Mouse (Mus musculus) urinary bladder, adult 18-20 months (tissue): ENCODE data around the gene Ppp6r2.

Source experiments
- DNase-seq, 2 experiments: peaks; one replicate each; pipeline ENCODE4 v3.0.0; 2022; ENCODE audit warnings: low spot score in 2 of 2, mixed read lengths in 2 of 2

Gene Ppp6r2

GRCm38 (mm10) chr15:89249063-89249462, 37.7 kb downstream of the Ppp6r2 start:
- DNase-seq = no peak

GRCm38 (mm10) chr15:89255330-89255729, 44.0 kb downstream of the Ppp6r2 start:
- no peak for DNase-seq

- DNase-seq = no peak
Observed at GRCm38 (mm10) chr15:89258997-89259396, 47.6 kb downstream of the Ppp6r2 start.

- no peak for DNase-seq
Observed at GRCm38 (mm10) chr15:89264485-89264884, 53.1 kb downstream of the Ppp6r2 start.

- DNase-seq = no peak
Observed at GRCm38 (mm10) chr15:89275497-89275896, 64.1 kb downstream of the Ppp6r2 start.

- DNase-seq = no peak
Observed at GRCm38 (mm10) chr15:89277366-89277765, 66.0 kb downstream of the Ppp6r2 start.

- no peak for DNase-seq
Observed at GRCm38 (mm10) chr15:89282546-89282945, 71.2 kb downstream of the Ppp6r2 start.

- DNase-seq = no peak
Observed at GRCm38 (mm10) chr15:89284094-89284493, 72.7 kb downstream of the Ppp6r2 start.

GRCm38 (mm10) chr15:89285004-89285403, 73.7 kb downstream of the Ppp6r2 start:
- DNase-seq = no peak

GRCm38 (mm10) chr15:89285478-89285877, 74.1 kb downstream of the Ppp6r2 start:
- DNase-seq = no peak

- no peak for DNase-seq
Observed at GRCm38 (mm10) chr15:89286114-89286513, 74.8 kb downstream of the Ppp6r2 start.

GRCm38 (mm10) chr15:89286582-89286981, 75.2 kb downstream of the Ppp6r2 start:
- DNase-seq = no peak

GRCm38 (mm10) chr15:89288227-89288767, 76.9 kb downstream of the Ppp6r2 start:
- DNase-seq = no peak

- DNase-seq = no peak
Observed at GRCm38 (mm10) chr15:89289455-89289854, 78.1 kb downstream of the Ppp6r2 start.

GRCm38 (mm10) chr15:89291521-89291920, 80.2 kb downstream of the Ppp6r2 start:
- DNase-seq = no peak

- no peak for DNase-seq
Observed at GRCm38 (mm10) chr15:89292795-89293194, 81.4 kb downstream of the Ppp6r2 start.

GRCm38 (mm10) chr15:89293778-89294177, 82.4 kb downstream of the Ppp6r2 start:
- no peak for DNase-seq

- no peak for DNase-seq
Observed at GRCm38 (mm10) chr15:89295580-89296165, 84.3 kb downstream of the Ppp6r2 start.

GRCm38 (mm10) chr15:89296465-89296864, 85.1 kb downstream of the Ppp6r2 start:
- DNase-seq = peak in 1 of 2 experiments; percentile 52

GRCm38 (mm10) chr15:89297695-89298094, 86.3 kb downstream of the Ppp6r2 start:
- DNase-seq = no peak

GRCm38 (mm10) chr15:89300180-89300579, 88.8 kb downstream of the Ppp6r2 start:
- no peak for DNase-seq

GRCm38 (mm10) chr15:89300600-89300999, 89.2 kb downstream of the Ppp6r2 start:
- DNase-seq = no peak

GRCm38 (mm10) chr15:89305966-89306365, 94.6 kb downstream of the Ppp6r2 start:
- no peak for DNase-seq

- no peak for DNase-seq
Observed at GRCm38 (mm10) chr15:89307461-89307860, 96.1 kb downstream of the Ppp6r2 start.
